Mouse (Mus musculus) limb, embryonic 14.5 days (tissue): ENCODE data around the gene Ndufs2. TPM values are rescaled to one million over a fixed set of nuclear protein-coding genes. Genes with fewer than 3 reads are reported as not detected.

Experiments
- ATAC-seq: fragments of 200-750 bp; cut with Nextera tagmentation; 2 replicates; pipeline ENCODE4 v1.8.0; 2017; ENCODE audit warnings: low read depth, moderate number of reproducible peaks, moderate TSS enrichment; ENCODE audit not compliant: low FRiP score
- DNase-seq: peaks from one replicate; pipeline ENCODE4 v3.0.0-alpha.2; 2015; ENCODE audit warnings: low spot score
- H3K27ac ChIP-seq: fragments of 300-500 bp; sonication (generic); replicated peaks from 2 replicates; pipeline ENCODE4 v1.5.1; 2014; ENCODE audit warnings: low read depth, mild to moderate bottlenecking, low read length, moderate library complexity, mixed read lengths
- H3K27me3 ChIP-seq: fragments of 300-500 bp; sonication (generic); 2 replicates; pipeline ENCODE4 v1.6.1; 2014; ENCODE audit warnings: low read length, mixed read lengths; ENCODE audit not compliant: control insufficient read depth, insufficient read depth
- H3K36me3 ChIP-seq: fragments of 300-500 bp; sonication (generic); 2 replicates; pipeline ENCODE4 v1.6.1; 2014; ENCODE audit warnings: mild to moderate bottlenecking, low read length, moderate library complexity, mixed read lengths; ENCODE audit not compliant: control insufficient read depth, insufficient read depth
- H3K4me1 ChIP-seq: fragments of 300-500 bp; sonication (generic); 2 replicates; pipeline ENCODE4 v1.6.1; 2014; ENCODE audit warnings: antibody characterized with exemption, low read length, mixed read lengths; ENCODE audit not compliant: control insufficient read depth, insufficient read depth
- H3K4me2 ChIP-seq: fragments of 300-500 bp; sonication (generic); replicated peaks from 2 replicates; pipeline ENCODE4 v1.6.1; 2014; ENCODE audit warnings: low read depth, mild to moderate bottlenecking, low read length, moderate library complexity; ENCODE audit not compliant: severe bottlenecking
- H3K4me3 ChIP-seq: fragments of 300-500 bp; sonication (generic); replicated peaks from 2 replicates; pipeline ENCODE4 v1.5.1; 2014; ENCODE audit warnings: low read length
- H3K9ac ChIP-seq: fragments of 300-500 bp; sonication (generic); 2 replicates; pipeline ENCODE4 v1.6.1; 2014; ENCODE audit warnings: mild to moderate bottlenecking, low read depth, low read length, moderate library complexity; ENCODE audit not compliant: severe bottlenecking
- H3K9me3 ChIP-seq: fragments of 300-500 bp; sonication (generic); 2 replicates; pipeline ENCODE4 v1.6.1; 2016; ENCODE audit warnings: low read length; ENCODE audit not compliant: control insufficient read depth
- POLR2A ChIP-seq: fragments of 200-500 bp; IDR thresholded peaks from 2 replicates; pipeline ENCODE4 v1.8.0; 2012; ENCODE audit warnings: inconsistent platforms, mild to moderate bottlenecking, moderate library complexity, borderline replicate concordance; ENCODE audit not compliant: insufficient read depth, insufficient read length; ENCODE audit errors: extremely low read depth
- WGBS: fragments of 180-500 bp; shearing (Covaris S2); extraction: QIAGEN DNeasy Blood & Tissue Kit; methylation state at CpG from one replicate; pipeline ENCODE4 v1.1.7; 2014; 5-methylcytosine and 5-hydroxymethylcytosine counted together
- polyA plus RNA-seq, 2 experiments: library from polyadenylated mRNA; depleted of rRNA in 1 of 2; stranded (reverse) in 1 of 2; unstranded in 1 of 2; fragments of >200 nt; fragmentation: Nextera tagmentation in 1 of 2; extraction: Ambion mirVana in 1 of 2; gene quantifications; 2 replicates each; pipeline versions ENCODE4 v1.2.1 to v1.2.3; 2012 to 2014

Ndufs2 gene
- polyA plus RNA-seq, 2 experiments, result 151 to 216 TPM

GRCm38 (mm10) chr1:171185655-171186054 is 65.5 kb downstream of the Ndufs2 start:
- no peak overlapping the region for H3K4me3 ChIP-seq
- H3K27ac ChIP-seq, result no peak overlapping the region
- H3K4me2 ChIP-seq, result no peak overlapping the region
- peaks cover 19% of the 10 kb centered on the region for H3K4me1 ChIP-seq
- H3K9me3 ChIP-seq, result no peaks in the 10 kb centered on the region
- H3K27me3 ChIP-seq, result no peaks in the 10 kb centered on the region
- no peak for TF ChIP-seq POLR2A
- no peak overlapping the region for H3K9ac ChIP-seq
- DNase-seq (no peak), ATAC-seq (no peak)
- WGBS, result 54% methylated on average over 8 of the region's 8 CpGs
- H3K36me3 ChIP-seq, result no peaks in the 10 kb centered on the region

Other genes with a start within 250 kb of the Ndufs2 start
- 0.75 and 1.2 TPM in 2 replicates for gene Fcgr4, start 232.5 kb downstream of the Ndufs2 start, polyA plus RNA-seq (2012; rRNA removed)
- gene Fcgr4, start 232.5 kb downstream of the Ndufs2 start, polyA plus RNA-seq (2014; fragmentation: Nextera tagmentation; extraction: Ambion mirVana), result 0.59 and 0.79 TPM in 2 replicates
- 12.8 and 13.7 TPM in 2 replicates for gene Fcgr3, start 186.5 kb downstream of the Ndufs2 start, polyA plus RNA-seq (2012; rRNA removed)
- gene Fcgr3, start 186.5 kb downstream of the Ndufs2 start, polyA plus RNA-seq (2014; fragmentation: Nextera tagmentation; extraction: Ambion mirVana), result 17.6 and 19.7 TPM in 2 replicates
- 2.1 and 2.7 TPM in 2 replicates for gene Cfap126, start 137.5 kb downstream of the Ndufs2 start, polyA plus RNA-seq (2012; rRNA removed)
- 1.1 and 1.3 TPM in 2 replicates for gene Cfap126, start 137.5 kb downstream of the Ndufs2 start, polyA plus RNA-seq (2014; fragmentation: Nextera tagmentation; extraction: Ambion mirVana)
- gene Sdhc, start 100.8 kb downstream of the Ndufs2 start, polyA plus RNA-seq (2012; rRNA removed), result 246 and 314 TPM in 2 replicates
- 273 and 281 TPM in 2 replicates for gene Sdhc, start 100.8 kb downstream of the Ndufs2 start, polyA plus RNA-seq (2014; fragmentation: Nextera tagmentation; extraction: Ambion mirVana)
- 14.6 and 19.8 TPM in 2 replicates for gene Mpz, start 100.7 kb downstream of the Ndufs2 start, polyA plus RNA-seq (2012; rRNA removed)
- gene Mpz, start 100.7 kb downstream of the Ndufs2 start, polyA plus RNA-seq (2014; fragmentation: Nextera tagmentation; extraction: Ambion mirVana), result 4.9 and 5.3 TPM in 2 replicates
- gene Pcp4l1, start 55.1 kb downstream of the Ndufs2 start, polyA plus RNA-seq (2012; rRNA removed), result 3.3 and 3.9 TPM in 2 replicates
- gene Pcp4l1, start 55.1 kb downstream of the Ndufs2 start, polyA plus RNA-seq (2014; fragmentation: Nextera tagmentation; extraction: Ambion mirVana), result 6.0 and 6.3 TPM in 2 replicates
- gene Nr1i3, start 37.4 kb downstream of the Ndufs2 start, polyA plus RNA-seq (2012; rRNA removed), result 0.04 and 0.06 TPM in 2 replicates
- 0.30 and 0.32 TPM in 2 replicates for gene Nr1i3, start 37.4 kb downstream of the Ndufs2 start, polyA plus RNA-seq (2014; fragmentation: Nextera tagmentation; extraction: Ambion mirVana)
- gene Tomm40l, start 28.9 kb downstream of the Ndufs2 start, polyA plus RNA-seq (2012; rRNA removed), result 26.3 and 29.4 TPM in 2 replicates
- 28.6 and 29.2 TPM in 2 replicates for gene Tomm40l, start 28.9 kb downstream of the Ndufs2 start, polyA plus RNA-seq (2014; fragmentation: Nextera tagmentation; extraction: Ambion mirVana)
- gene Apoa2, start 26.3 kb downstream of the Ndufs2 start, polyA plus RNA-seq (2012; rRNA removed), result 4.7 and 8.1 TPM in 2 replicates
- gene Apoa2, start 26.3 kb downstream of the Ndufs2 start, polyA plus RNA-seq (2014; fragmentation: Nextera tagmentation; extraction: Ambion mirVana), result 1.6 and 1.9 TPM in 2 replicates
- 49.7 and 65.5 TPM in 2 replicates for gene Fcer1g, start 17.0 kb downstream of the Ndufs2 start, polyA plus RNA-seq (2012; rRNA removed)
- gene Fcer1g, start 17.0 kb downstream of the Ndufs2 start, polyA plus RNA-seq (2014; fragmentation: Nextera tagmentation; extraction: Ambion mirVana), result 85.7 and 91.4 TPM in 2 replicates
- gene Adamts4, start 967 bp downstream of the Ndufs2 start, polyA plus RNA-seq (2012; rRNA removed), result 8.6 and 11.7 TPM in 2 replicates
- gene Adamts4, start 967 bp downstream of the Ndufs2 start, polyA plus RNA-seq (2014; fragmentation: Nextera tagmentation; extraction: Ambion mirVana), result 10.1 and 10.6 TPM in 2 replicates
- gene B4galt3, start 18.9 kb upstream of the Ndufs2 start, polyA plus RNA-seq (2012; rRNA removed), result 87.2 and 111 TPM in 2 replicates
- 68.7 and 72.5 TPM in 2 replicates for gene B4galt3, start 18.9 kb upstream of the Ndufs2 start, polyA plus RNA-seq (2014; fragmentation: Nextera tagmentation; extraction: Ambion mirVana)
- gene Ppox, start 29.8 kb upstream of the Ndufs2 start, polyA plus RNA-seq (2012; rRNA removed), result 133 and 152 TPM in 2 replicates
- gene Ppox, start 29.8 kb upstream of the Ndufs2 start, polyA plus RNA-seq (2014; fragmentation: Nextera tagmentation; extraction: Ambion mirVana), result 55.7 and 67.2 TPM in 2 replicates
- 104 and 128 TPM in 2 replicates for gene Usp21, start 36.6 kb upstream of the Ndufs2 start, polyA plus RNA-seq (2012; rRNA removed)
- gene Usp21, start 36.6 kb upstream of the Ndufs2 start, polyA plus RNA-seq (2014; fragmentation: Nextera tagmentation; extraction: Ambion mirVana), result 81.2 and 96.0 TPM in 2 replicates
- gene Ufc1, start 43.6 kb upstream of the Ndufs2 start, polyA plus RNA-seq (2012; rRNA removed), result 46.5 and 60.9 TPM in 2 replicates
- 133 and 135 TPM in 2 replicates for gene Ufc1, start 43.6 kb upstream of the Ndufs2 start, polyA plus RNA-seq (2014; fragmentation: Nextera tagmentation; extraction: Ambion mirVana)
- gene Dedd, start 77.8 kb upstream of the Ndufs2 start, polyA plus RNA-seq (2012; rRNA removed), result 72.5 and 81.1 TPM in 2 replicates
- gene Dedd, start 77.8 kb upstream of the Ndufs2 start, polyA plus RNA-seq (2014; fragmentation: Nextera tagmentation; extraction: Ambion mirVana), result 50.9 and 57.7 TPM in 2 replicates
- 50.0 and 54.0 TPM in 2 replicates for gene Nit1, start 94.3 kb upstream of the Ndufs2 start, polyA plus RNA-seq (2012; rRNA removed)
- gene Nit1, start 94.3 kb upstream of the Ndufs2 start, polyA plus RNA-seq (2014; fragmentation: Nextera tagmentation; extraction: Ambion mirVana), result 29.0 and 30.4 TPM in 2 replicates
- gene Pfdn2, start 94.3 kb upstream of the Ndufs2 start, polyA plus RNA-seq (2012; rRNA removed), result 40.5 and 82.5 TPM in 2 replicates
- gene Pfdn2, start 94.3 kb upstream of the Ndufs2 start, polyA plus RNA-seq (2014; fragmentation: Nextera tagmentation; extraction: Ambion mirVana), result 43.0 and 48.0 TPM in 2 replicates
- gene Klhdc9, start 109.4 kb upstream of the Ndufs2 start, polyA plus RNA-seq (2012; rRNA removed), result 1.1 and 1.3 TPM in 2 replicates
- 0.88 and 1.1 TPM in 2 replicates for gene Klhdc9, start 109.4 kb upstream of the Ndufs2 start, polyA plus RNA-seq (2014; fragmentation: Nextera tagmentation; extraction: Ambion mirVana)
- 16.6 and 19.4 TPM in 2 replicates for gene Nectin4, start 118.7 kb upstream of the Ndufs2 start, polyA plus RNA-seq (2012; rRNA removed)
- 19.2 and 21.0 TPM in 2 replicates for gene Nectin4, start 118.7 kb upstream of the Ndufs2 start, polyA plus RNA-seq (2014; fragmentation: Nextera tagmentation; extraction: Ambion mirVana)
- 2.0 and 2.5 TPM in 2 replicates for gene Arhgap30, start 137.6 kb upstream of the Ndufs2 start, polyA plus RNA-seq (2012; rRNA removed)
- gene Arhgap30, start 137.6 kb upstream of the Ndufs2 start, polyA plus RNA-seq (2014; fragmentation: Nextera tagmentation; extraction: Ambion mirVana), result 1.6 and 2.5 TPM in 2 replicates
- gene Usf1, start 159.9 kb upstream of the Ndufs2 start, polyA plus RNA-seq (2012; rRNA removed), result 97.0 and 128 TPM in 2 replicates
- 86.2 and 89.9 TPM in 2 replicates for gene Usf1, start 159.9 kb upstream of the Ndufs2 start, polyA plus RNA-seq (2014; fragmentation: Nextera tagmentation; extraction: Ambion mirVana)
- 3.9 and 4.7 TPM in 2 replicates for gene Tstd1, start 167.5 kb upstream of the Ndufs2 start, polyA plus RNA-seq (2012; rRNA removed)
- 2.8 and 3.4 TPM in 2 replicates for gene Tstd1, start 167.5 kb upstream of the Ndufs2 start, polyA plus RNA-seq (2014; fragmentation: Nextera tagmentation; extraction: Ambion mirVana)
- gene F11r, start 186.1 kb upstream of the Ndufs2 start, polyA plus RNA-seq (2012; rRNA removed), result 19.2 and 20.9 TPM in 2 replicates
- 35.4 and 37.6 TPM in 2 replicates for gene F11r, start 186.1 kb upstream of the Ndufs2 start, polyA plus RNA-seq (2014; fragmentation: Nextera tagmentation; extraction: Ambion mirVana)